Mouse (Mus musculus): Measurements from ENCODE around the gene Dennd2a. TPM values are rescaled to one million over a fixed set of nuclear protein-coding genes. Genes with fewer than 3 reads are reported as not detected.
"Not testable (repeated sequence)": the region's sequence is repeated elsewhere in the genome, so short reads cannot be mapped to it uniquely, and the experiment has no call there.

Dennd2a gene
- polyA plus RNA-seq, 1 experiment from 2014 or later = 21.5 TPM

DNA sequence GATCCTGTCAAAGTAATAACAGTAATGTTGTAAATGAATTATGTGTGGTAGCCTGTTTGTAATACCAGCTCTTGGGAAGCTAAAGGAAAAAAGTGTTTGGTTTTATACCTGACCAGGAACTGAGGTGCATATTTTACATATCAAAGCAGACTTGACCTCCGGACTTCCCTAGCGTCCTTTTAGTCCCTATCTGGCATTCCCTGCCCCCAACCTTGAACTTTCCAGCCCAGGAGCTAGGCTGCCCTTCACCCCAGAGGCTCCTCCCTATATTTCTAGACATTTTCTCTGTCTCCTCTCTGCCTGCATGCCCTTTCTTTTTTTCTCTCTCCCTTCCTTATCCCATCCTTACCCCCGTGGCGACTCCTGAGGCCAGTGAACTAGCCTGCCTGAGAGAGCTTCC lies 136.8 kb downstream of the Dennd2a start:
- 39% methylated on average over 4 of the region's 4 CpGs for WGBS (ENCODE audit: insufficient replicate concordance)
- H3K4me2 ChIP-seq = no peak overlapping the region

GRCm38 (mm10) chr6:39419851-39420721 lies 137.6 kb downstream of the Dennd2a start, which contains the start of gene Mkrn1:
Gene Mkrn1, minus strand, starts transcription at chr6:39420462.
- Histone ChIP-seq H3K9ac (ENCODE audit: low read depth, low read length) (peak within 1 kb of the TSS; percentile 83), H3K9me3 (replicated peaks; ENCODE audit: control insufficient read depth, low read length) (no peaks in the 10 kb centered on the region), H3K27ac (ENCODE audit: low read depth, low read length) (peak within 1 kb of the TSS; percentile 67; the same call in 1 of the 2 replicates), H3K4me2 (peak within 1 kb of the TSS; percentile 80), H3K4me3 (ENCODE audit: low read depth, low read length) (peak within 1 kb of the TSS; percentile 67), H3K27me3 (ENCODE audit: control insufficient read depth, insufficient read depth, low read length) (peaks cover 15% of the 10 kb centered on the region), H3K4me1 (ENCODE audit: control insufficient read depth, insufficient read depth, low read length) (0 out of 2 replicates have a peak, but pooled peaks cover 3% of the 10 kb centered on the region), H3K36me3 (ENCODE audit: control insufficient read depth, insufficient read depth, low read length) (no peaks in the 10 kb centered on the region)
- WGBS (ENCODE audit: insufficient replicate concordance) = 1% methylated on average over 80 of the region's 82 CpGs
- ATAC-seq (replicated peaks; ENCODE audit: insufficient number of reproducible peaks, low FRiP score, low TSS enrichment) = peak; percentile 86

More for the DNA sequence above, 136.8 kb downstream of the Dennd2a start:
- Histone ChIP-seq H3K9ac (ENCODE audit: low read depth, low read length) (no peak overlapping the region), H3K36me3 (ENCODE audit: control insufficient read depth, insufficient read depth, low read length) (no peaks in the 10 kb centered on the region), H3K4me3 (ENCODE audit: low read depth, low read length) (peak overlapping the region; percentile 67; the same call in 1 of the 2 replicates), H3K9me3 (replicated peaks; ENCODE audit: control insufficient read depth, low read length) (no peaks in the 10 kb centered on the region), H3K27ac (ENCODE audit: low read depth, low read length) (no peak overlapping the region), H3K27me3 (ENCODE audit: control insufficient read depth, insufficient read depth, low read length) (peaks cover 15% of the 10 kb centered on the region), H3K4me1 (ENCODE audit: control insufficient read depth, insufficient read depth, low read length) (0 out of 2 replicates have a peak, but pooled peaks cover 3% of the 10 kb centered on the region)
- ATAC-seq (replicated peaks; ENCODE audit: insufficient number of reproducible peaks, low FRiP score, low TSS enrichment) = no peak

- H3K27me3 ChIP-seq (ENCODE audit: control insufficient read depth, insufficient read depth, low read length) = peaks cover 15% of the 10 kb centered on the region
- WGBS (ENCODE audit: insufficient replicate concordance) = under 1% methylated on average over 43 of the region's 43 CpGs
- ATAC-seq (replicated peaks; ENCODE audit: insufficient number of reproducible peaks, low FRiP score, low TSS enrichment) = peak; percentile 5; the same call in 1 of the 2 replicates
These were observed 138.2 kb downstream of the Dennd2a start for GRCm38 (mm10) chr6:39419386-39419850.

DNA sequence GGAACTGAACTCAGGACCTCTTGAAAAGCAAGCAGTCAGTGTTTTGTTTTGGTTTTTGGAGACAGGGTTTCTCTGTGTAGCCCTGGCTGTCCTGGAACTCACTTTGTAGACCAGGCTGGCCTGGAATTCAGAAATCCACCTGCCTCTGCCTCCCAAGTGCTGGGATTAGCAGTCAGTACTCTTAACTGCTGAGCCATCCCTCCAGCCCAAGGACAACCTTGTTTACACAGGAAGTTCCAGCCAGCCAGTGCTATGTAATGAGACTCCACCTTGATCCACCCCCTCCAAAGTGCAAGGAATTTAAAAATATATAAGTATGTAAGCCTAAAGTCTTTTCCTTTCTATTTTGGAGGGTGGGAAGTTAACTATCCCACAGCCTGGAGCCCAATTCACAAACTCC lies 141.0 kb downstream of the Dennd2a start:
- H3K4me3 ChIP-seq (ENCODE audit: low read depth, low read length); H3K9me3 ChIP-seq (replicated peaks; ENCODE audit: control insufficient read depth, low read length); H3K9ac ChIP-seq (ENCODE audit: low read depth, low read length); H3K4me2 ChIP-seq; H3K36me3 ChIP-seq (ENCODE audit: control insufficient read depth, insufficient read depth, low read length); H3K27ac ChIP-seq (ENCODE audit: low read depth, low read length); H3K4me1 ChIP-seq (ENCODE audit: control insufficient read depth, insufficient read depth, low read length); ATAC-seq (replicated peaks; ENCODE audit: insufficient number of reproducible peaks, low FRiP score, low TSS enrichment): not testable (repeated sequence)
- H3K27me3 ChIP-seq (ENCODE audit: control insufficient read depth, insufficient read depth, low read length) = peaks cover 11% of the 10 kb centered on the region

More at GRCm38 (mm10) chr6:39419386-39419850, 138.2 kb downstream of the Dennd2a start:
- Histone ChIP-seq H3K4me1 (ENCODE audit: control insufficient read depth, insufficient read depth, low read length) (0 out of 2 replicates have a peak, but pooled peaks cover 3% of the 10 kb centered on the region), H3K9me3 (replicated peaks; ENCODE audit: control insufficient read depth, low read length) (no peaks in the 10 kb centered on the region), H3K4me3 (ENCODE audit: low read depth, low read length) (peak overlapping the region; percentile 67), H3K27ac (ENCODE audit: low read depth, low read length) (no peak overlapping the region), H3K4me2 (peak overlapping the region; percentile 80), H3K9ac (ENCODE audit: low read depth, low read length) (peak overlapping the region; percentile 83), H3K36me3 (ENCODE audit: control insufficient read depth, insufficient read depth, low read length) (no peaks in the 10 kb centered on the region)

GRCm38 (mm10) chr6:39415762-39416161 lies 141.9 kb downstream of the Dennd2a start:
- H3K27ac ChIP-seq (ENCODE audit: low read depth, low read length) = no peak overlapping the region
- no peaks in the 10 kb centered on the region for H3K9me3 ChIP-seq (replicated peaks; ENCODE audit: control insufficient read depth, low read length)
- WGBS (ENCODE audit: insufficient replicate concordance) = 41% methylated on average over 3 of the region's 5 CpGs
- H3K4me3 ChIP-seq (ENCODE audit: low read depth, low read length) = no peak overlapping the region
- H3K4me2 ChIP-seq = no peak overlapping the region
- no peak overlapping the region for H3K9ac ChIP-seq (ENCODE audit: low read depth, low read length)
- no peaks in the 10 kb centered on the region for H3K36me3 ChIP-seq (ENCODE audit: control insufficient read depth, insufficient read depth, low read length)
- no peak for ATAC-seq (replicated peaks; ENCODE audit: insufficient number of reproducible peaks, low FRiP score, low TSS enrichment)
- peaks cover 11% of the 10 kb centered on the region for H3K27me3 ChIP-seq (ENCODE audit: control insufficient read depth, insufficient read depth, low read length)
- H3K4me1 ChIP-seq (ENCODE audit: control insufficient read depth, insufficient read depth, low read length) = 0 out of 2 replicates have a peak, but pooled peaks cover 3% of the 10 kb centered on the region

DNA sequence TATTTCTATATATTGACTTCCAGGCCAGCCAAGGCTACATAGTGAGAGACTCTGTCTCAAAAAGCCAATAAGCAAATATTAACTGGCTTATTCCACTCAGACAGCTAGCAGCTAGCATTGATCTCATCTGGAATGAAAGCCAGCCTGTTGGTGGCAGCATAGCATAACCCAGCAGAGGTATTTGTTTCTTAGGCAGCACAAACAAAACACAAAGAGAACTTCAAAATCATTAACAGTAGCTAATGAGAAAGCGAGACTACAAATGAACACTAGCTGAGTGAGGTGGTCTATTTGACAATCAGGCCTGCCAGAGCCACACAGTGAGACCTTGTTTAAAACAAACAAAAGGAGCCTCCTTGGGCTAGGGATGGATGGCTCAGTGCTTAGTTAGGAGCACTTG lies 143.6 kb downstream of the Dennd2a start:
- no peak overlapping the region for H3K27ac ChIP-seq (ENCODE audit: low read depth, low read length)
- H3K27me3 ChIP-seq (ENCODE audit: control insufficient read depth, insufficient read depth, low read length) = peaks cover 10% of the 10 kb centered on the region
- no peak overlapping the region for H3K9ac ChIP-seq (ENCODE audit: low read depth, low read length)
- H3K4me3 ChIP-seq (ENCODE audit: low read depth, low read length) = no peak overlapping the region
- H3K36me3 ChIP-seq (ENCODE audit: control insufficient read depth, insufficient read depth, low read length) = no peaks in the 10 kb centered on the region
- H3K9me3 ChIP-seq (replicated peaks; ENCODE audit: control insufficient read depth, low read length) = no peaks in the 10 kb centered on the region
- H3K4me1 ChIP-seq (ENCODE audit: control insufficient read depth, insufficient read depth, low read length) = 0 out of 2 replicates have a peak, but pooled peaks cover 2% of the 10 kb centered on the region
- WGBS (ENCODE audit: insufficient replicate concordance) = 82% methylated on average over 1 of the region's 1 CpGs
- no peak overlapping the region for H3K4me2 ChIP-seq
- ATAC-seq (replicated peaks; ENCODE audit: insufficient number of reproducible peaks, low FRiP score, low TSS enrichment) = no peak

Other genes with a start within 250 kb of the Dennd2a start
- 34.5 and 43.5 TPM in 2 replicates for gene Slc37a3, start 180.2 kb downstream of the Dennd2a start, polyA plus RNA-seq (2014; fragmentation: Nextera tagmentation; extraction: Ambion mirVana)
- gene Rab19, start 176.7 kb downstream of the Dennd2a start, polyA plus RNA-seq (2014; fragmentation: Nextera tagmentation; extraction: Ambion mirVana) = 0.64 and 0.96 TPM in 2 replicates
- gene Mkrn1, start 137.4 kb downstream of the Dennd2a start, polyA plus RNA-seq (2014; fragmentation: Nextera tagmentation; extraction: Ambion mirVana) = 33.2 and 34.5 TPM in 2 replicates
- 14.9 and 18.6 TPM in 2 replicates for gene Adck2, start 16.0 kb upstream of the Dennd2a start, polyA plus RNA-seq (2014; fragmentation: Nextera tagmentation; extraction: Ambion mirVana)
- 1.4 and 1.9 TPM in 2 replicates for gene Gm42420, start 27.9 kb upstream of the Dennd2a start, polyA plus RNA-seq (2014; fragmentation: Nextera tagmentation; extraction: Ambion mirVana)
- 524 and 555 TPM in 2 replicates for gene Ndufb2, start 34.7 kb upstream of the Dennd2a start, polyA plus RNA-seq (2014; fragmentation: Nextera tagmentation; extraction: Ambion mirVana)
- 11.4 and 13.5 TPM in 2 replicates for gene Braf, start 167.6 kb upstream of the Dennd2a start, polyA plus RNA-seq (2014; fragmentation: Nextera tagmentation; extraction: Ambion mirVana)

All from heart, embryonic 11.5 days (tissue).